8 mouse cellular contexts compared by ENCODE assay signal in the genomic region with DNA sequence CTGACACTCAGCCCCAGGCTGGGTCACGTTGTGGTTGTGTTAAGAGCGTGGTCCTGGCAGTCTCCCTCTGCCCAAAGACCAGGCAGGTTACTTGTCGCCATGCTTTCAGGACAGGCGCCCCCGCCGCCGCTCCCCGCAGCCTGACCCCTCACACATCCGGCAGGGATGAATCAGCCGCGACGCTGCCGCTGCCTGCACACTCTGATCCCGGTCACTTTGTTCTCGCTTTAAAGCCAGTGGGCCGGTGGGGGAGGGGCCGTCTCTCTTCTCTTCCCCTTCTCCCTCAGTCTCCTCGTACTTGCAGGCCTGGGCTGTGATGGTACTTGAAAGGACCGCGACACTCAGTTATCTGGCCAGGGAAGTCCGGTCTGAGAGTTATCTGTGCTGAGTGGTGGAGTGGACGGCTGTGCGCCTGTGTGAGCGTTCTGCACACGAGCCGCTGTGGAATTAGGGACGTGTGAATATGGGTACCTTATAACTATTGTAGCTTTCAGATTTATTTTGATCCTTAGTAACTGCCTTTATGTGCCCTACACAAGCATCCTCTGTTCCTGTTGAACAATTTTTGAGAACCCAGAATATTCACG.
DNase-seq lines count a peak whose midpoint lies in the region; ATAC-seq and TF ChIP-seq lines count a peak whose summit lies in the region.

No protein-coding gene starts in this region.

- peak overlapping the region; percentile 57 for H3K4me2 ChIP-seq in heart, embryonic 16.5 days (ENCODE audit: low read depth, low read length)
- peak overlapping the region; percentile 35 for H3K4me2 ChIP-seq in intestine, embryonic 16.5 days (ENCODE audit: low read depth, low read length)
- peak overlapping the region; percentile 34 for H3K4me2 ChIP-seq in midbrain, postnatal 0 days (ENCODE audit: low read depth, low read length, poor library complexity, severe bottlenecking)

- peaks cover 48% of the 10 kb centered on the region for H3K27me3 ChIP-seq in heart, embryonic 16.5 days (ENCODE audit: control insufficient read depth, insufficient read depth, low read length)
- peaks cover 52% of the 10 kb centered on the region for H3K27me3 ChIP-seq in intestine, embryonic 16.5 days (replicated peaks; ENCODE audit: control insufficient read depth, insufficient read depth, low read length)
- H3K27me3 ChIP-seq in midbrain, postnatal 0 days (ENCODE audit: insufficient read depth, low read length) = peaks cover 11% of the 10 kb centered on the region; the same call in 1 of the 2 replicates

- H3K9ac ChIP-seq in heart, embryonic 16.5 days (ENCODE audit: low read length) = no peak overlapping the region
- H3K9ac ChIP-seq in ES-E14 (ENCODE audit: insufficient read depth, low read depth, low read length, poor library complexity, severe bottlenecking) = 0 out of 2 replicates have a peak overlapping the region, but pooled peaks have one; percentile 18
- H3K9ac ChIP-seq in intestine, embryonic 16.5 days (ENCODE audit: low read depth, low read length) = peak overlapping the region; percentile 29; the same call in 1 of the 2 replicates
- no peak overlapping the region for H3K9ac ChIP-seq in midbrain, postnatal 0 days (replicated peaks; ENCODE audit: low read length, poor library complexity, severe bottlenecking)

- H3K9me3 ChIP-seq in heart, embryonic 16.5 days (replicated peaks; ENCODE audit: control insufficient read depth, low read length) = peaks cover 7% of the 10 kb centered on the region
- H3K9me3 ChIP-seq in ES-E14 (ENCODE audit: control insufficient read depth, insufficient read depth, low read depth, low read length) = no peaks in the 10 kb centered on the region
- peaks cover 2% of the 10 kb centered on the region; the same call in 1 of the 2 replicates for H3K9me3 ChIP-seq in intestine, embryonic 16.5 days (ENCODE audit: control insufficient read depth, low read length)
- H3K9me3 ChIP-seq in midbrain, postnatal 0 days (ENCODE audit: low read length) = no peaks in the 10 kb centered on the region

- intact Hi-C loops in heart, postnatal 10 days (cut with DNase I) = no loop called here

- no peak for ATAC-seq in heart, embryonic 16.5 days (replicated peaks; ENCODE audit: extremely low read depth, insufficient read depth, low FRiP score)
- no peak for ATAC-seq in intestine, embryonic 16.5 days
- ATAC-seq in midbrain, postnatal 0 days (ENCODE audit: low FRiP score) = no peak

- no peak overlapping the region for H3K27ac ChIP-seq in heart, embryonic 16.5 days (ENCODE audit: low read length)
- no peak overlapping the region for H3K27ac ChIP-seq in ES-E14 (ENCODE audit: insufficient read depth, low read depth, low read length, poor library complexity, severe bottlenecking)
- no peak overlapping the region for H3K27ac ChIP-seq in intestine, embryonic 16.5 days (ENCODE audit: low read length)
- no peak overlapping the region for H3K27ac ChIP-seq in midbrain, postnatal 0 days (ENCODE audit: low read depth, low read length)

- H3K4me1 ChIP-seq in heart, embryonic 16.5 days (ENCODE audit: control insufficient read depth, insufficient read depth, low read length) = peaks cover 17% of the 10 kb centered on the region
- H3K4me1 ChIP-seq in ES-E14 (ENCODE audit: control insufficient read depth in 2 of 2, insufficient read depth in 2 of 2, low read length in 2 of 2, poor library complexity in 1 of 2) = peaks cover 0 to 7% of the 10 kb centered on the region in 2 experiments; a peak in 2 of 4 replicates
- peaks cover 20% of the 10 kb centered on the region for H3K4me1 ChIP-seq in intestine, embryonic 16.5 days (ENCODE audit: control insufficient read depth, insufficient read depth, low read length)
- peaks cover 6% of the 10 kb centered on the region; the same call in 1 of the 2 replicates for H3K4me1 ChIP-seq in midbrain, postnatal 0 days (ENCODE audit: insufficient read depth, low read length)

- no peak for TF ChIP-seq CTCF in midbrain, postnatal 0 days (IDR thresholded peaks at IDR 0.05)

- in situ Hi-C loops in ES-E14 (cut with MboI; ENCODE audit: low sequenced_read_pairs in 2 of 2, unreplicated experiment in 2 of 2) = no loop called here

- 5% methylated on average over 28 of the region's 28 CpGs for WGBS in heart, embryonic 16.5 days
- WGBS in intestine, embryonic 16.5 days = 8% methylated on average over 28 of the region's 28 CpGs
- 10% methylated on average over 28 of the region's 28 CpGs for WGBS in midbrain, postnatal 0 days

- H3K4me3 ChIP-seq in heart, embryonic 16.5 days (ENCODE audit: low read length) = peak overlapping the region; percentile 33
- peak overlapping the region; percentile 32 to 55; a peak in 3 of 4 replicates for H3K4me3 ChIP-seq in ES-E14 (ENCODE audit: insufficient read depth in 1 of 2, low read depth in 1 of 2, low read length in 2 of 2, poor library complexity in 1 of 2, severe bottlenecking in 1 of 2)
- H3K4me3 ChIP-seq in intestine, embryonic 16.5 days (ENCODE audit: low read length) = peak overlapping the region; percentile 16; the same call in 1 of the 2 replicates
- H3K4me3 ChIP-seq in midbrain, postnatal 0 days (ENCODE audit: low read depth, low read length) = peak overlapping the region; percentile 9; the same call in 1 of the 2 replicates

- no peak for DNase-seq in heart, postnatal 10 days
- DNase-seq in ES-E14 (ENCODE audit: low read depth, low spot score) = no peak
- DNase-seq in embryo, embryonic 11 days = peak; percentile 80
- no peak for DNase-seq in midbrain, postnatal 0 days (ENCODE audit: low spot score)
- no peak for DNase-seq in MN1 (ENCODE audit: low spot score)
- DNase-seq in urinary bladder, postnatal 10 days (ENCODE audit: low spot score) = no peak

- H3K36me3 ChIP-seq in heart, embryonic 16.5 days (ENCODE audit: control insufficient read depth, insufficient read depth) = no peaks in the 10 kb centered on the region
- H3K36me3 ChIP-seq in ES-E14 (ENCODE audit: control insufficient read depth, insufficient read depth, low read length, poor library complexity, severe bottlenecking) = no peaks in the 10 kb centered on the region
- H3K36me3 ChIP-seq in intestine, embryonic 16.5 days (ENCODE audit: control insufficient read depth, insufficient read depth, low read length) = no peaks in the 10 kb centered on the region
- H3K36me3 ChIP-seq in midbrain, postnatal 0 days (ENCODE audit: insufficient read depth, low read length) = no peaks in the 10 kb centered on the region

TF ChIP-seq in ES-E14, 5 proteins besides CTCF, POLR2A, EP300 and RAD21:
- TF ChIP-seq MAFK (IDR thresholded peaks at IDR 0.05; ENCODE audit: insufficient read depth, low read depth, low read length) (no peak), ZC3H11A (IDR thresholded peaks at IDR 0.05; ENCODE audit: borderline replicate concordance, low read depth, low read length) (no peak), ZNF384 (IDR thresholded peaks at IDR 0.05; ENCODE audit: low read depth, low read length) (no peak), HCFC1 (IDR thresholded peaks at IDR 0.05; ENCODE audit: borderline replicate concordance, insufficient read depth, low read length) (no peak), CHD2 (IDR thresholded peaks at IDR 0.05; ENCODE audit: low read depth, low read length) (no peak)

Comparison
In these comparisons a context has a peak if more than half of its experiments do, and no peak if none do; other contexts are left out.
1. H3K9ac ChIP-seq: peak in ES-E14 (single experiment) and intestine, embryonic 16.5 days (single experiment); none in heart, embryonic 16.5 days (single experiment) and midbrain, postnatal 0 days (single experiment).
2. Peak in every context shown above with its lines, with median percentiles within 50 percentile points of each other: H3K4me2 ChIP-seq and H3K4me3 ChIP-seq.